8 mouse cellular contexts compared by ENCODE assay signal in genomic region chr4:56801907-56802668, GRCm38 (mm10). TPM values are rescaled to one million over a fixed set of nuclear protein-coding genes. Genes with fewer than 3 reads are reported as not detected.
DNase-seq lines count a peak whose midpoint lies in the region; ATAC-seq and TF ChIP-seq lines count a peak whose summit lies in the region.

Gene Elp1, minus strand, starts transcription at chr4:56802331.
Gene Fam206a, plus strand, starts transcription at chr4:56802345.

- WGBS in forebrain, embryonic 15.5 days = 0% methylated on average over 72 of the region's 72 CpGs
- WGBS in lung, adult 2 months = under 1% methylated on average over 72 of the region's 72 CpGs

- TF ChIP-seq CTCF in lung, adult 2 months (IDR thresholded peaks at IDR 0.05; ENCODE audit: insufficient read depth, low read length) = no peak

- H3K9me3 ChIP-seq in forebrain, embryonic 15.5 days = no peaks in the 10 kb centered on the region

- H3K4me3 ChIP-seq in forebrain, embryonic 15.5 days = peak within 1 kb of the TSS; percentile 78
- peak within 1 kb of the TSS; percentile 96 for H3K4me3 ChIP-seq in lung, adult 2 months (replicated peaks; ENCODE audit: extremely low read depth, low read depth, low read length)

- H3K27me3 ChIP-seq in forebrain, embryonic 15.5 days = no peaks in the 10 kb centered on the region

- H3K9ac ChIP-seq in forebrain, embryonic 15.5 days (replicated peaks) = peak within 1 kb of the TSS; percentile 81

- peak; percentile 88 for DNase-seq in ES-CJ7 (ENCODE audit: low read depth, low spot score)
- peak; percentile 95 for DNase-seq in cerebellum, adult 11 months
- peak; percentile 84 for DNase-seq in heart, postnatal 25 days (ENCODE audit: low spot score)
- DNase-seq in layer of hippocampus, adult 18-20 months (ENCODE audit: low spot score in 2 of 2) = peak; percentile 94 to 98
- peak; percentile 99 for DNase-seq in lung, adult 2 months
- peak; percentile 84 to 88 for DNase-seq in thymus, adult 18-20 months

- TF ChIP-seq POLR2A in lung, adult 2 months (IDR thresholded peaks at IDR 0.05; ENCODE audit: borderline replicate concordance, extremely low read depth, low read depth, low read length) = peak; percentile 92; the same call in 1 of the 2 replicates

- peaks cover 30% of the 10 kb centered on the region for H3K4me1 ChIP-seq in forebrain, embryonic 15.5 days
- no peaks in the 10 kb centered on the region for H3K4me1 ChIP-seq in lung, adult 2 months (ENCODE audit: control insufficient read depth, insufficient read depth, low read length)

- intact Hi-C loops in heart, postnatal 25 days (cut with DNase I) = no loop called here

- ATAC-seq in forebrain, embryonic 15.5 days (replicated peaks) = peak; percentile 97
- ATAC-seq in neutrophil, adult 5-6 weeks (ENCODE audit: extremely low read depth, insufficient number of reproducible peaks, low FRiP score, poor library complexity, severe bottlenecking) = peak; percentile 89

- H3K27ac ChIP-seq in forebrain, embryonic 15.5 days (replicated peaks) = peak within 1 kb of the TSS; percentile 91

- H3K4me2 ChIP-seq in forebrain, embryonic 15.5 days (replicated peaks) = peak within 1 kb of the TSS; percentile 68

- H3K36me3 ChIP-seq in forebrain, embryonic 15.5 days = peaks cover 47% of the 10 kb centered on the region

RNA-seq across cellular contexts. Expression of gene Elp1, which starts in this region (rescaled TPM):
- 55.8 and 56.3 TPM in 2 replicates for polyA plus RNA-seq in forebrain, embryonic 15.5 days (2015; fragmentation: Nextera tagmentation; extraction: Ambion mirVana)
- 10 to 100 TPM; 15.8 to 23.0 TPM for total RNA-seq in heart, postnatal 25 days (2021)
- 10 to 100 TPM; 55.5 to 57.1 TPM for total RNA-seq in layer of hippocampus, adult 18-20 months (2021)
- 10.2 and 16.0 TPM in 2 replicates for polyA plus RNA-seq in lung, adult 2 months (2012; rRNA removed)
- total RNA-seq in neutrophil, adult 5-6 weeks (2017) = 99.6 and 106 TPM in 2 replicates

RNA-seq across cellular contexts. Expression of gene Fam206a, which starts in this region (rescaled TPM):
- polyA plus RNA-seq in forebrain, embryonic 15.5 days (2015; fragmentation: Nextera tagmentation; extraction: Ambion mirVana) = 14.5 and 15.4 TPM in 2 replicates
- 1 to 10 TPM; 2.2 TPM for total RNA-seq in heart, postnatal 25 days (2021)
- total RNA-seq in layer of hippocampus, adult 18-20 months (2021) = 10 to 100 TPM; 16.2 to 16.5 TPM
- polyA plus RNA-seq in lung, adult 2 months (2012; rRNA removed) = 2.3 and 3.5 TPM in 2 replicates
- total RNA-seq in neutrophil, adult 5-6 weeks (2017) = 5.2 and 6.5 TPM in 2 replicates

Comparison
In these comparisons a context has a peak if more than half of its experiments do, and no peak if none do; other contexts are left out.
1. Peak in every context shown above with its lines: DNase-seq, ATAC-seq, H3K4me3 ChIP-seq and H3K27ac ChIP-seq.